Mouse (Mus musculus) ES-Bruce4 (cell line): ENCODE measurements around the gene Anapc13.

Experiments used
- CTCF ChIP-seq: IDR thresholded peaks from one replicate; pipeline ENCODE4 v1.8.1; 2011; ENCODE audit warnings: low read depth, low read length
- EP300 ChIP-seq: IDR thresholded peaks from 2 replicates; pipeline ENCODE4 v1.6.1; 2011; ENCODE audit warnings: low read depth, low read length; ENCODE audit not compliant: insufficient read depth
- POLR2A ChIP-seq: IDR thresholded peaks from one replicate; pipeline ENCODE4 v1.8.1; 2011; ENCODE audit warnings: low read length; ENCODE audit not compliant: insufficient read depth

GRCm38 (mm10) chr9:102594667-102595393 is 31.3 kb upstream of the Anapc13 start:
- TF ChIP-seq CTCF: no peak
- no peak for TF ChIP-seq POLR2A
- TF ChIP-seq EP300: no peak
